In the genomic region with DNA sequence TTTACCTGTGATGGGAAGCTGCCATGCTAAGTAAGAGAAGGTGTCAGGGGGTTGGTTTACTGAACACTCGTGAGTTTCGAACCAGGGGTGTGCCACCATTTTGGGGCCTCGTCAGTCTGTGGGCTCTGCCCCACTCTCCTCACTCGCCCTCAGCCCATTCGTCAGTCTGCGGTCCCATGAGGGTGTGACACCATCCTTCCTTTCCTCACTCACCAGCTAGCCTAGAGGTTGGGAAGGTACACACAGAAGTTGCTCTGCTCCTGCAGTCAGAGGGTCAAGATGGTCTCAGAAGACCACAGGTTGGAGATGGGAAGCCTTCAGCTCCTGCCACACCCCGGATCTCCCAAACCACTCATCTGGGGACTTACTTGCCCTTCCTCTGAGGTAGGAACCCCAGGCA, we compare ENCODE assay signal across 14 mouse cellular contexts.
DNase-seq lines count a peak whose midpoint lies in the region; ATAC-seq and TF ChIP-seq lines count a peak whose summit lies in the region.
"Had no signal": no experiment of that assay in that cellular context is flagged by ENCODE, and none has a peak within 500 bp of the region (broad histone marks: within the 10 kb centered on the region; RNA-seq: fewer than 3 reads in every experiment).

No protein-coding gene starts in this region.

- no peaks in the 10 kb centered on the region for H3K36me3 ChIP-seq in heart, embryonic 11.5 days (ENCODE audit: control insufficient read depth, insufficient read depth, low read length)
- H3K36me3 ChIP-seq in lung, embryonic 15.5 days: no peaks in the 10 kb centered on the region
- no peaks in the 10 kb centered on the region for H3K36me3 ChIP-seq in stomach, embryonic 15.5 days
- H3K36me3 ChIP-seq: neural tube, embryonic 13.5 days had no signal

- TF ChIP-seq CTCF in embryonic fibroblast, embryonic 13.5 days (IDR thresholded peaks at IDR 0.05; ENCODE audit: borderline replicate concordance, insufficient read depth, low read length): no peak

- H3K27ac ChIP-seq in heart, embryonic 11.5 days (ENCODE audit: low read depth, low read length): no peak overlapping the region
- H3K27ac ChIP-seq in lung, embryonic 15.5 days: peak overlapping the region; percentile 52
- H3K27ac ChIP-seq in embryonic fibroblast, embryonic 13.5 days (ENCODE audit: insufficient read depth, low read length): peak overlapping the region; percentile 83
- H3K27ac ChIP-seq in stomach, embryonic 15.5 days: peak overlapping the region; percentile 80; the same call in 1 of the 2 replicates
- H3K27ac ChIP-seq: liver, embryonic 14.5 days had no signal

- DNase-seq in heart, postnatal 25 days (ENCODE audit: low spot score): no peak
- no peak for DNase-seq in lung, postnatal 36 days
- no peak for DNase-seq in embryo, embryonic 10.5 days (ENCODE audit: low spot score)
- DNase-seq: gastrocnemius, postnatal 36 days; layer of hippocampus, adult 9-11 months; thymus, adult 2 months had no signal

- H3K4me3 ChIP-seq in heart, embryonic 11.5 days (ENCODE audit: low read depth, low read length): no peak overlapping the region
- H3K4me3 ChIP-seq in lung, embryonic 15.5 days: no peak overlapping the region
- H3K4me3 ChIP-seq in embryonic fibroblast, embryonic 13.5 days (ENCODE audit: insufficient read depth, low read length): no peak overlapping the region
- no peak overlapping the region for H3K4me3 ChIP-seq in stomach, embryonic 15.5 days (replicated peaks)
- H3K4me3 ChIP-seq: neural tube, embryonic 13.5 days had no signal

- TF ChIP-seq POLR2A in embryonic fibroblast, embryonic 13.5 days (IDR thresholded peaks at IDR 0.05; ENCODE audit: low read depth, low read length): no peak

- ATAC-seq in heart, embryonic 11.5 days (replicated peaks; ENCODE audit: insufficient number of reproducible peaks, low FRiP score, low TSS enrichment): no peak
- no peak for ATAC-seq in lung, embryonic 15.5 days (ENCODE audit: borderline replicate concordance, extremely low read depth, low FRiP score, low TSS enrichment)
- ATAC-seq in stomach, embryonic 15.5 days (ENCODE audit: insufficient read depth, low FRiP score, low read depth): no peak
- ATAC-seq: CD4-positive, CD25-positive, alpha-beta regulatory T cell, adult 4 months; inflammation-experienced regulatory T-cells, adult 6 months had no signal

- no peaks in the 10 kb centered on the region for H3K9me3 ChIP-seq in heart, embryonic 11.5 days (replicated peaks; ENCODE audit: control insufficient read depth, low read length)
- no peaks in the 10 kb centered on the region for H3K9me3 ChIP-seq in lung, embryonic 15.5 days
- H3K9me3 ChIP-seq in stomach, embryonic 15.5 days: no peaks in the 10 kb centered on the region
- H3K9me3 ChIP-seq: neural tube, embryonic 13.5 days had no signal

- WGBS in heart, embryonic 11.5 days (ENCODE audit: insufficient replicate concordance): 75% methylated on average over 7 of the region's 7 CpGs
- 84% methylated on average over 7 of the region's 7 CpGs for WGBS in lung, embryonic 15.5 days
- 88% methylated on average over 7 of the region's 7 CpGs for WGBS in stomach, embryonic 15.5 days

- H3K4me2 ChIP-seq in heart, embryonic 11.5 days: 0 out of 2 replicates have a peak overlapping the region, but pooled peaks have one; percentile 22
- H3K4me2 ChIP-seq in lung, embryonic 15.5 days: no peak overlapping the region
- no peak overlapping the region for H3K4me2 ChIP-seq in stomach, embryonic 15.5 days
- H3K4me2 ChIP-seq: neural tube, embryonic 13.5 days had no signal

- H3K4me1 ChIP-seq in heart, embryonic 11.5 days (ENCODE audit: control insufficient read depth, insufficient read depth, low read length): peaks cover 43% of the 10 kb centered on the region
- H3K4me1 ChIP-seq in lung, embryonic 15.5 days: peaks cover 71% of the 10 kb centered on the region
- peaks cover 38% of the 10 kb centered on the region for H3K4me1 ChIP-seq in embryonic fibroblast, embryonic 13.5 days (ENCODE audit: control insufficient read depth, insufficient read depth, low read length)
- peaks cover 37% of the 10 kb centered on the region for H3K4me1 ChIP-seq in stomach, embryonic 15.5 days

- intact Hi-C loops in heart, postnatal 25 days (cut with DNase I): no loop called here

- no peaks in the 10 kb centered on the region for H3K27me3 ChIP-seq in heart, embryonic 11.5 days (ENCODE audit: control insufficient read depth, insufficient read depth, low read length)
- no peaks in the 10 kb centered on the region for H3K27me3 ChIP-seq in lung, embryonic 15.5 days
- H3K27me3 ChIP-seq in stomach, embryonic 15.5 days (replicated peaks): no peaks in the 10 kb centered on the region
- H3K27me3 ChIP-seq: neural tube, embryonic 13.5 days had no signal

- H3K9ac ChIP-seq in heart, embryonic 11.5 days (ENCODE audit: low read depth, low read length): no peak overlapping the region; the same call in none of the 2 replicates
- no peak overlapping the region for H3K9ac ChIP-seq in lung, embryonic 15.5 days
- H3K9ac ChIP-seq in stomach, embryonic 15.5 days: no peak overlapping the region
- H3K9ac ChIP-seq: liver, embryonic 14.5 days; neural tube, embryonic 13.5 days had no signal
